Mouse (Mus musculus): ENCODE measurements around the gene Ces2c.

GRCm38 (mm10) chr8:104828221-104828620, 18.6 kb upstream of the Ces2c start:
- no peak for TF ChIP-seq CTCF (IDR thresholded peaks at IDR 0.05; ENCODE audit: borderline replicate concordance, extremely low read depth, insufficient read depth, insufficient read length)
- no peak for TF ChIP-seq POLR2A (IDR thresholded peaks at IDR 0.05; ENCODE audit: borderline replicate concordance, extremely low read depth, insufficient read depth, insufficient read length, poor library complexity, severe bottlenecking)
